Mouse (Mus musculus) erythroblast, embryonic 14.5 days (primary cell): ENCODE measurements around the gene Cdk5r1. TPM values are rescaled to one million over a fixed set of nuclear protein-coding genes. Genes with fewer than 3 reads are reported as not detected.
A peak's percentile ranks its signal among the peaks of the same experiment; 100 is the strongest.

Source experiments
- H3K27me3 ChIP-seq: 2 replicates; pipeline ENCODE4 v1.6.1; 2012; ENCODE audit warnings: inconsistent platforms; ENCODE audit not compliant: control insufficient read depth
- H3K36me3 ChIP-seq: 2 replicates; pipeline ENCODE4 v1.6.1; 2012; ENCODE audit warnings: mild to moderate bottlenecking, inconsistent platforms; ENCODE audit not compliant: control insufficient read depth
- H3K4me1 ChIP-seq: 2 replicates; pipeline ENCODE4 v1.6.1; 2012; ENCODE audit warnings: inconsistent platforms; ENCODE audit not compliant: control insufficient read depth
- H3K4me3 ChIP-seq: replicated peaks from 2 replicates; pipeline ENCODE3; 2012; ENCODE audit warnings: moderate library complexity, mild to moderate bottlenecking, inconsistent platforms
- H3K9me3 ChIP-seq: 2 replicates; pipeline ENCODE4 v1.6.1; 2012; ENCODE audit warnings: low read length, inconsistent platforms, mixed read lengths; ENCODE audit not compliant: control insufficient read depth
- GATA1 ChIP-seq: IDR thresholded peaks from 2 replicates; pipeline ENCODE4 v1.6.1; 2012; ENCODE audit warnings: low read length, inconsistent platforms, mixed read lengths
- TAL1 ChIP-seq: IDR thresholded peaks from 3 replicates; pipeline ENCODE4 v1.6.1; 2012; ENCODE audit warnings: low read length, inconsistent platforms, mixed read lengths
- polyA plus RNA-seq: library from polyadenylated mRNA; stranded (reverse); fragments of >175 nt; gene quantifications from 2 replicates; pipeline ENCODE4 v1.2.3, GENCODE M21; 2012

Cdk5r1 gene
- polyA plus RNA-seq, 1 experiment: 0.31 TPM

DNA sequence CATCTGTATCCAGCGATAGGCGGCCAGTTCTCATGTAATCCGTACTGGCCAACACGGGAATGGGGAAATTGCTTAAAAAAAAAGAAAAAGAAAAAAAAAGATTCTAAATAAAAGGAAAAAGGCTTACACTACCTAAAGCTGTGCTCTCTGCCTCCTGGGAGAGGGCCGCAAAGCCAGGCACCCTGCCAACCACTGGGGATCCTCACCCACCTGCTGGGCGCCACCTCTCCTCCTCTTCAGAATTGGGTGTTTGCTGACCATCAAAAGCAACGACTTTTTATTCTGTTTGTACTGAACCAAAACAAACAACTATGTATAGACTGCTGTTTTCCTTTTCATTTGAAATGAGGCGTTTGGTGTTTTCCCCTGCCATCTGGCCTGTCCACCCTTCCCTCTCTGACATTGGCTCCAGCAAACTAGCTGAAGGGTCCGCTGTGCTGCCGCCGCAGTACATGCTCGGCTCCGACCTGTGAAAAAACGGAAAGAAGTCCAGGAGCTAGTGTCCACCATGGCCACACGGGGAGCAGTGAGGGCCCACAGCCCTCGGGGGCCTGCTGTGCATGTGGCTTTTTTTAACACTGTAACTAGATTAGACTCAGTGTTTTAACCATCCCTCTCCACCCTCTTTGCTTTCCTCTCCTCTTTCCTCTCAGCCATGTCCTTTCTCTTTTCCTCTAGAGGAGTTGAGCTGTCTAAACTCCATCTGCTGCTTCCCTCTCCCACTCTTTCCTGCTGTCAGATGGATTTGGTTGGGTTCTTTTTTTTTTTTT is 4.8 kb upstream of the Cdk5r1 start:
- Histone ChIP-seq H3K36me3 (peaks cover 83% of the 10 kb centered on the region), H3K4me1 (peaks cover 18% of the 10 kb centered on the region), H3K4me3 (no peak overlapping the region), H3K9me3 (no peaks in the 10 kb centered on the region), H3K27me3 (peaks cover under 1% of the 10 kb centered on the region; the same call in 1 of the 2 replicates)
- TF ChIP-seq TAL1 (no peak), GATA1 (no peak)

DNA sequence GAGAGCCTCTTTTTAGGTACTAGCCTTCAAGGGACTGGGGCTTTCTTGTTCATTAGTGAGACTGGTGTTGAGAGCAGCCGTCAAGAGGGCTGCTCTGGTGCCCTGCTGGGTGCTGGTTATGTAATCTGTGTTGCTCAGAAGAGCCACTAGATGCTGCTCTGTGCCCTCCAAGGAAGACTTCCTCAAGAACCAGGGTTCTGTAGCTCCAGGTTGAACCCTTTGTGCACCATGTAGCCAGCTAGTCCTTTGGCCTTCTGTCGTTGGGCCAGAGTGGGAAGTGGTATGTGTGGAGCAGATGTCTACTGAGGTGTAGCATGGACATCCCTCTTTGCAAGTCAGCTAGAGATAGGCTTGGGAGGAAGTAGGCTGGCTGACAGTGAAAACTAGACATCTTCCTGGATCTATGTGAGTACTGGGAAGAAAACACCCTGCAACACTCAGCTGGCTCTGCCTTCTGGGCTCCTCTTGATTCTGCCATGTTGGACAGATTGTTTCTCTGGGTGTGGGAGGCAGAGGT is 2.6 kb upstream of the Cdk5r1 start:
- Histone ChIP-seq H3K36me3 (peaks cover 73% of the 10 kb centered on the region), H3K4me1 (peaks cover 29% of the 10 kb centered on the region), H3K9me3 (no peaks in the 10 kb centered on the region), H3K4me3 (no peak overlapping the region), H3K27me3 (peaks cover 15% of the 10 kb centered on the region)
- TF ChIP-seq TAL1 (no peak), GATA1 (no peak)

GRCm38 (mm10) chr11:80474846-80475245 is 2.0 kb upstream of the Cdk5r1 start:
- Histone ChIP-seq H3K4me3 (no peak overlapping the region), H3K4me1 (peaks cover 29% of the 10 kb centered on the region), H3K9me3 (no peaks in the 10 kb centered on the region), H3K27me3 (peaks cover 15% of the 10 kb centered on the region), H3K36me3 (peaks cover 66% of the 10 kb centered on the region)
- TF ChIP-seq TAL1: no peak
- TF ChIP-seq GATA1: no peak

DNA sequence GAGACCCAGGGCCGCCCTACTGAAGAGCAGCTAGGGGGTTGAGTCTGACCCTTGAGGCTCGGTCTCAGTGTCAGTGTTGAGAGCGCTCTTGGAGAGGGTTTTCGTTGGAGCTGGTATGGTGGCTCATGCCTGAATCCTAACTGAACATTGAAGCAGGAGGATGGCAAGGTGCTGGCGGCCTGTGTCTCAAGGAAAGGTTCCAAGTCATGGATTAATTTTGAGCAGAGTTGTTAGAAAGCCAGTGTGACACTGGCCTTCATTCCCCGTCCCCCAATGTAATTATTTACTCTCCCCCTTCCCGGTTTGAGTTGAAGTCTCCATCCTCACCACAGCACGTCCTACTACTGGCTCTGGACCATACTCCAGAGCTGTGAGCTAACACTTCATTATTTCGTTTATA is 1.3 kb upstream of the Cdk5r1 start:
- no peak for TF ChIP-seq GATA1
- no peak for TF ChIP-seq TAL1
- Histone ChIP-seq H3K9me3 (no peaks in the 10 kb centered on the region), H3K36me3 (peaks cover 59% of the 10 kb centered on the region), H3K4me1 (peaks cover 29% of the 10 kb centered on the region), H3K4me3 (no peak overlapping the region), H3K27me3 (peaks cover 15% of the 10 kb centered on the region)

- peaks cover 29% of the 10 kb centered on the region for H3K4me1 ChIP-seq
- peak overlapping the region; percentile 69 for H3K4me3 ChIP-seq
- no peaks in the 10 kb centered on the region for H3K9me3 ChIP-seq
- H3K27me3 ChIP-seq: peaks cover 15% of the 10 kb centered on the region
- TF ChIP-seq TAL1: no peak
- TF ChIP-seq GATA1: no peak
- H3K36me3 ChIP-seq: peaks cover 42% of the 10 kb centered on the region
These were observed 747 bp downstream of the Cdk5r1 start for GRCm38 (mm10) chr11:80477341-80478199.

- Histone ChIP-seq H3K36me3 (peaks cover 31% of the 10 kb centered on the region), H3K9me3 (no peaks in the 10 kb centered on the region), H3K27me3 (peaks cover 15% of the 10 kb centered on the region), H3K4me3 (no peak overlapping the region), H3K4me1 (peaks cover 29% of the 10 kb centered on the region)
- TF ChIP-seq GATA1 (no peak), TAL1 (no peak)
These were observed 2.0 kb downstream of the Cdk5r1 start for GRCm38 (mm10) chr11:80478694-80479412.

GRCm38 (mm10) chr11:80479425-80479824 is 2.6 kb downstream of the Cdk5r1 start:
- H3K27me3 ChIP-seq: peaks cover 15% of the 10 kb centered on the region
- no peak overlapping the region for H3K4me3 ChIP-seq
- no peaks in the 10 kb centered on the region for H3K9me3 ChIP-seq
- no peak for TF ChIP-seq TAL1
- TF ChIP-seq GATA1: no peak
- H3K4me1 ChIP-seq: peaks cover 27% of the 10 kb centered on the region
- H3K36me3 ChIP-seq: peaks cover 25% of the 10 kb centered on the region

DNA sequence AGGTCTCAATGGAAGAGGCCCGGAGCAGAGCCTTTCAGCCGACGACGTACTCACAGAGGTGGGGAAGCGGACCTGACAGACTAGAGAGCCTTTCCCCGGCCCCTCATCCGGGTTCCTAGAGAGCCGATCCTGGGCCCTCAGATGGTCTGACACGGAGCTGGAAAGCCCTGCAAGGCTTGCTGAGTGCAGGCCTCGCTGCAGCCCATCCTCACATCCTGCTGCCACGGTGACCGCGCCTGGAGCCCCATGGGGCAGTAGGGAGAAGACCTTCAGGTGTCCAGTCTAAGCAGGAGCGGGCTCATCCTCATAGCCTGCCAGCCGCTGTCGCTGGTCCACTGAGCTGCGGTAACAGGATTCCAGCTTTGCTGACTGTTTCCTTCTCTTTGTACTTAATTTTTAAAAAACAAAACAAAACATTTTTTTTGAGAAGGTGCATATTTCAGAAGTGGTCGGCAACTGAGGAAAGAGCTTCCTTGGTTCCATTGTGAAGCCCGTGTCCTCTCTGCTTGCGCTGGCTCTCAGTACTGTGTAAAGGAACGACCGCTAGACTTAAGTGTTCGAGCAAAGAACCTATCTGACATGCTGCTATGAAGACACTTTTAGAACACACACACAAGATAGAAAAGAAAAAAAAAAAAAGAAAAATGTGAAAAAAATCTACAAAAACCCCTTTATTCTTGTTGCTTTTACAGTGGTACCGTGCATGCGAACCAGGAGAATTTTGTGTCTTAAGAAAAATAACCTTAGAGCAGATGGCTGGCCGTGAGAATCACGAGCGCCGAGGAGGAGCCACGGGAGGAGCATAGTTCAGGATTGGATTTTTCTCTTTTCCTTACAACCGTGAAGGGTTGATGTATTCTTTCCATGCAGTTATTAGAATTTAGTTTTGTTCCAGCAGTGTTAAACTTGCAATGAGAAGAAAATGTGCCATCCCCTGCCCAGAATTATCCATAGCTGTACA is 3.4 kb downstream of the Cdk5r1 start:
- peaks cover 17% of the 10 kb centered on the region for H3K36me3 ChIP-seq
- no peak for TF ChIP-seq TAL1
- no peak for TF ChIP-seq GATA1
- H3K4me3 ChIP-seq: no peak overlapping the region
- H3K9me3 ChIP-seq: no peaks in the 10 kb centered on the region
- peaks cover 15% of the 10 kb centered on the region for H3K27me3 ChIP-seq
- H3K4me1 ChIP-seq: peaks cover 27% of the 10 kb centered on the region
